Mouse (Mus musculus): Measurements from ENCODE around the gene Urgcp.
A peak's percentile ranks its signal among the peaks of the same experiment; 100 is the strongest.
"Not testable (repeated sequence)": the region's sequence is repeated elsewhere in the genome, so short reads cannot be mapped to it uniquely, and the experiment has no call there.

The Urgcp gene

GRCm38 (mm10) chr11:5761820-5762632, at the start of gene Urgcp:
Gene Urgcp, minus strand, starts transcription at chr11:5762376.
- peak; percentile 84 to 94 for DNase-seq (ENCODE audit: low read depth in 1 of 2, low spot score in 2 of 2)

- not testable (repeated sequence) for DNase-seq (ENCODE audit: low read depth in 1 of 2, low spot score in 2 of 2)
Observed at GRCm38 (mm10) chr11:5809487-5809886, 47.3 kb upstream of the Urgcp start.

GRCm38 (mm10) chr11:5807956-5808355, 45.8 kb upstream of the Urgcp start:
- DNase-seq (ENCODE audit: low read depth in 1 of 2, low spot score in 2 of 2), result no peak

GRCm38 (mm10) chr11:5805711-5806110, 43.5 kb upstream of the Urgcp start:
- DNase-seq (ENCODE audit: low read depth in 1 of 2, low spot score in 2 of 2), result no peak

GRCm38 (mm10) chr11:5804174-5804573, 42.0 kb upstream of the Urgcp start:
- no peak for DNase-seq (ENCODE audit: low read depth in 1 of 2, low spot score in 2 of 2)

GRCm38 (mm10) chr11:5803551-5803981, 41.4 kb upstream of the Urgcp start, which contains the start of gene Pgam2:
Gene Pgam2, minus strand, starts transcription at chr11:5803733.
- no peak for DNase-seq (ENCODE audit: low read depth in 1 of 2, low spot score in 2 of 2)

GRCm38 (mm10) chr11:5802457-5803217, 40.5 kb upstream of the Urgcp start:
- DNase-seq (ENCODE audit: low read depth in 1 of 2, low spot score in 2 of 2), result no peak

- no peak for DNase-seq (ENCODE audit: low read depth in 1 of 2, low spot score in 2 of 2)
Observed at GRCm38 (mm10) chr11:5802005-5802404, 39.8 kb upstream of the Urgcp start.

- DNase-seq (ENCODE audit: low read depth in 1 of 2, low spot score in 2 of 2), result no peak
Observed at GRCm38 (mm10) chr11:5801511-5801910, 39.3 kb upstream of the Urgcp start.

GRCm38 (mm10) chr11:5799621-5800490, 37.7 kb upstream of the Urgcp start:
- no peak for DNase-seq (ENCODE audit: low read depth in 1 of 2, low spot score in 2 of 2)

GRCm38 (mm10) chr11:5797928-5798327, 35.8 kb upstream of the Urgcp start:
- DNase-seq (ENCODE audit: low read depth in 1 of 2, low spot score in 2 of 2), result no peak

GRCm38 (mm10) chr11:5797371-5797770, 35.2 kb upstream of the Urgcp start:
- no peak for DNase-seq (ENCODE audit: low read depth in 1 of 2, low spot score in 2 of 2)

GRCm38 (mm10) chr11:5796939-5797338, 34.8 kb upstream of the Urgcp start:
- DNase-seq (ENCODE audit: low read depth in 1 of 2, low spot score in 2 of 2), result no peak

- no peak for DNase-seq (ENCODE audit: low read depth in 1 of 2, low spot score in 2 of 2)
Observed at GRCm38 (mm10) chr11:5795706-5796105, 33.5 kb upstream of the Urgcp start.

- DNase-seq (ENCODE audit: low read depth in 1 of 2, low spot score in 2 of 2), result no peak
Observed at GRCm38 (mm10) chr11:5795290-5795689, 33.1 kb upstream of the Urgcp start.

GRCm38 (mm10) chr11:5790431-5790830, 28.3 kb upstream of the Urgcp start:
- DNase-seq (ENCODE audit: low read depth in 1 of 2, low spot score in 2 of 2), result no peak

GRCm38 (mm10) chr11:5789754-5790333, 27.7 kb upstream of the Urgcp start:
- peak in 1 of 2 experiments; percentile 34 for DNase-seq (ENCODE audit: low read depth in 1 of 2, low spot score in 2 of 2)

- DNase-seq (ENCODE audit: low read depth in 1 of 2, low spot score in 2 of 2), result peak in 1 of 2 experiments; percentile 43
Observed at GRCm38 (mm10) chr11:5789071-5789753, 27.0 kb upstream of the Urgcp start.

- peak; percentile 96 to 99 for DNase-seq (ENCODE audit: low read depth in 1 of 2, low spot score in 2 of 2)
Observed at GRCm38 (mm10) chr11:5788056-5789014, 26.2 kb upstream of the Urgcp start, which contains the start of gene Dbnl. Gene Dbnl, plus strand, starts transcription at chr11:5788488.

Measured in monocyte, adult 2 months (primary cell).